ENCODE assay signal across 24 mouse cellular contexts in genomic region chr5:64210817-64211216, GRCm38 (mm10). TPM values are rescaled to one million over a fixed set of nuclear protein-coding genes. Genes with fewer than 3 reads are reported as not detected.
A peak's percentile ranks its signal among the peaks of the same experiment; 100 is the strongest.
DNase-seq lines count a peak whose midpoint lies in the region; ATAC-seq and TF ChIP-seq lines count a peak whose summit lies in the region.
"Had no signal": no experiment of that assay in that cellular context is flagged by ENCODE, and none has a peak within 500 bp of the region (broad histone marks: within the 10 kb centered on the region; RNA-seq: fewer than 3 reads in every experiment).

No protein-coding gene starts in this region.

- H3K4me1 ChIP-seq in heart, adult 2 months (ENCODE audit: control insufficient read depth, insufficient read depth, low read length): peaks cover 7% of the 10 kb centered on the region
- peaks cover 40% of the 10 kb centered on the region for H3K4me1 ChIP-seq in bone marrow macrophage, adult 2 months (ENCODE audit: control insufficient read depth, insufficient read depth, low read length)
- H3K4me1 ChIP-seq: embryonic facial prominence, embryonic 15.5 days; hindbrain, embryonic 12.5 days; hindbrain, embryonic 15.5 days had no signal

- no peak overlapping the region for H3K9ac ChIP-seq in heart, adult 2 months (ENCODE audit: low read depth, low read length)
- H3K9ac ChIP-seq: embryonic facial prominence, embryonic 12.5 days; embryonic facial prominence, embryonic 15.5 days; forebrain, postnatal 0 days; heart, embryonic 13.5 days; hindbrain, embryonic 12.5 days; hindbrain, embryonic 15.5 days had no signal

- H3K4me3 ChIP-seq in heart, adult 2 months: no peak overlapping the region
- no peak overlapping the region for H3K4me3 ChIP-seq in bone marrow macrophage, adult 2 months (ENCODE audit: insufficient read depth, low read length)
- no peak overlapping the region for H3K4me3 ChIP-seq in macrophage (ENCODE audit: inconsistent target)
- H3K4me3 ChIP-seq: embryonic facial prominence, embryonic 12.5 days; embryonic facial prominence, embryonic 15.5 days; heart, embryonic 13.5 days; hindbrain, embryonic 12.5 days; hindbrain, embryonic 15.5 days had no signal

- no peaks in the 10 kb centered on the region for H3K27me3 ChIP-seq in heart, adult 2 months (ENCODE audit: control insufficient read depth, insufficient read depth, low read length)
- H3K27me3 ChIP-seq: embryonic facial prominence, embryonic 12.5 days; embryonic facial prominence, embryonic 15.5 days; heart, embryonic 13.5 days; hindbrain, embryonic 12.5 days; hindbrain, embryonic 15.5 days had no signal

- H3K36me3 ChIP-seq in heart, adult 2 months (ENCODE audit: control insufficient read depth, insufficient read depth, low read length): no peaks in the 10 kb centered on the region; the same call in 1 of the 2 replicates
- no peaks in the 10 kb centered on the region for H3K36me3 ChIP-seq in macrophage (ENCODE audit: inconsistent target)
- H3K36me3 ChIP-seq: embryonic facial prominence, embryonic 12.5 days; embryonic facial prominence, embryonic 15.5 days; heart, embryonic 13.5 days; hindbrain, embryonic 12.5 days; hindbrain, embryonic 15.5 days had no signal

- 82% methylated on average over 4 of the region's 4 CpGs for WGBS in heart, adult 2 months
- WGBS in macrophage (ENCODE audit: missing documents): 67% methylated on average over 4 of the region's 4 CpGs

- peak overlapping the region; percentile 64 for H3K27ac ChIP-seq in heart, adult 2 months
- peak overlapping the region; percentile 33; the same call in 1 of the 2 replicates for H3K27ac ChIP-seq in bone marrow macrophage, adult 2 months (ENCODE audit: insufficient read depth, low read depth, low read length)
- H3K27ac ChIP-seq in macrophage: peak overlapping the region; percentile 62
- H3K27ac ChIP-seq: embryonic facial prominence, embryonic 12.5 days; embryonic facial prominence, embryonic 15.5 days; heart, embryonic 13.5 days; hindbrain, embryonic 12.5 days; hindbrain, embryonic 15.5 days had no signal

- peak; percentile 72; the same call in 1 of the 2 replicates for ATAC-seq in frontal cortex, adult (ENCODE audit: low TSS enrichment)
- ATAC-seq in activated CD4-positive, CD25-positive, alpha-beta regulatory T cell, adult 4 months: no peak
- ATAC-seq: forebrain, embryonic 14.5 days; forebrain, postnatal 0 days; intestine, postnatal 0 days had no signal

- no peak for TF ChIP-seq EP300 in heart, adult 2 months (IDR thresholded peaks at IDR 0.05; ENCODE audit: insufficient read depth, low read depth, low read length)

- no peak for TF ChIP-seq POLR2A in heart, adult 2 months (IDR thresholded peaks at IDR 0.05; ENCODE audit: insufficient read depth, low read depth, low read length)
- no peak for TF ChIP-seq POLR2A in bone marrow macrophage, adult 2 months (IDR thresholded peaks at IDR 0.05; ENCODE audit: borderline replicate concordance, low read depth, low read length)

- no peak for TF ChIP-seq CTCF in heart, adult 2 months (IDR thresholded peaks at IDR 0.05)
- TF ChIP-seq CTCF in bone marrow macrophage, adult 2 months (IDR thresholded peaks at IDR 0.05; ENCODE audit: low read depth, low read length): no peak

- DNase-seq in frontal cortex, postnatal 10 days (ENCODE audit: low spot score in 2 of 2): no peak
- no peak for DNase-seq in heart, adult 2 months
- no peak for DNase-seq in heart, postnatal 10 days
- DNase-seq in urinary bladder, adult 18-20 months (ENCODE audit: low spot score in 2 of 2): no peak
- DNase-seq: adrenal gland, adult 8-10 months; adrenal gland, postnatal 25 days; B cell, adult 2 months; cerebellum, adult 11 months; cerebellum, adult 2 months; cerebellum, adult 9-11 months; cerebellum, postnatal 25 days; forebrain, postnatal 0 days; gastrocnemius, postnatal 25 days had no signal

- H3K79me2 ChIP-seq in heart, adult 2 months (replicated peaks; ENCODE audit: control insufficient read depth, insufficient read depth, low read length): no peaks in the 10 kb centered on the region
- peaks cover 24% of the 10 kb centered on the region; the same call in 1 of the 2 replicates for H3K79me2 ChIP-seq in macrophage (ENCODE audit: inconsistent target)

- intact Hi-C loops in heart, adult 2 months (cut with DNase I): no loop called here
- intact Hi-C loops in heart, postnatal 10 days (cut with DNase I): no loop called here

RNA-seq across cellular contexts. Expression of gene Tbc1d1, which starts 54.7 kb away (rescaled TPM):
- 10 to 100 TPM; 13.2 to 13.6 TPM for total RNA-seq in heart, adult 2 months (2021)
- 22.1 and 28.6 TPM in 2 replicates for polyA plus RNA-seq in heart, adult 2 months (2012; rRNA removed)
- 10 to 100 TPM; 33.3 to 41.1 TPM for total RNA-seq in heart, postnatal 10 days (2021)
- 23.8 and 24.1 TPM in 2 replicates for polyA plus RNA-seq in bone marrow macrophage, adult 2 months (2012; ENCODE audit: insufficient read depth, insufficient read length, missing spikeins)
- 100 to 1,000 TPM in 18 of 26 experiments, 10 to 100 TPM in 8; 81.0 to 570 (median 114) TPM for total RNA-seq in macrophage (2018; cell fraction: chromatin; rRNA removed)
- 10 to 100 TPM; 34.1 to 77.6 (median 45.2) TPM for total RNA-seq in macrophage (2018; cell fraction: cytosol; rRNA removed)
- 100 to 1,000 TPM in 9 of 26 experiments, 10 to 100 TPM in 17; 63.0 to 642 (median 88.4) TPM for total RNA-seq in macrophage (2018; cell fraction: nucleus; rRNA removed)
- 32.3 to 46.9 TPM (median 38.4 TPM) in 3 replicates for polyA plus RNA-seq in macrophage (2018)
- polyA plus RNA-seq in activated CD4-positive, CD25-positive, alpha-beta regulatory T cell, adult 4 months (2017; shearing (Covaris generic)): 10 to 100 TPM; 36.6 to 37.7 TPM
